Mouse (Mus musculus) kidney, adult 2 months (tissue): ENCODE measurements around the gene Hap1. TPM values are rescaled to one million over a fixed set of nuclear protein-coding genes. Genes with fewer than 3 reads are reported as not detected.

ENCODE experiments used
- DNase-seq: peaks from one replicate; pipeline ENCODE4 v3.0.0; 2021
- H3K27ac ChIP-seq: fragments of 200-500 bp; 2 replicates; pipeline ENCODE4 v1.5.1; 2012; ENCODE audit warnings: low read depth, low read length, control low read depth, inconsistent platforms; ENCODE audit not compliant: insufficient read depth
- H3K27me3 ChIP-seq: fragments of 200-500 bp; replicated peaks from 2 replicates; pipeline ENCODE4 v1.6.1; 2012; ENCODE audit warnings: mild to moderate bottlenecking, moderate library complexity, low read length, inconsistent platforms; ENCODE audit not compliant: control insufficient read depth, insufficient read depth
- H3K36me3 ChIP-seq: fragments of 200-500 bp; 2 replicates; pipeline ENCODE4 v1.6.1; 2012; ENCODE audit warnings: mild to moderate bottlenecking, moderate library complexity, low read length, inconsistent platforms; ENCODE audit not compliant: control insufficient read depth, insufficient read depth
- H3K4me1 ChIP-seq: fragments of 200-500 bp; 2 replicates; pipeline ENCODE4 v1.6.1; 2011; ENCODE audit warnings: low read length; ENCODE audit not compliant: control insufficient read depth, insufficient read depth
- H3K4me3 ChIP-seq: fragments of 200-500 bp; 2 replicates; pipeline ENCODE4 v1.5.1; 2011; ENCODE audit warnings: mild to moderate bottlenecking, low read depth, low read length, control low read depth; ENCODE audit not compliant: insufficient read depth
- CTCF ChIP-seq: fragments of 200-500 bp; conservative IDR thresholded peaks from 2 replicates; pipeline ENCODE4 v1.5.1; 2011; ENCODE audit warnings: low read depth, mild to moderate bottlenecking, control low read depth, low read length, moderate library complexity, mixed read lengths; ENCODE audit not compliant: insufficient read depth, insufficient read length
- POLR2A ChIP-seq: fragments of 200-500 bp; IDR thresholded peaks from one replicate; pipeline ENCODE4 v1.6.1; 2011; ENCODE audit warnings: low read depth, low read length, control low read depth
- WGBS: fragments of 180-500 bp; shearing (Covaris S2); methylation state at CpG from one replicate; pipeline ENCODE4 v1.1.7; 2018; 5-methylcytosine and 5-hydroxymethylcytosine counted together
- polyA plus RNA-seq: library from polyadenylated mRNA; depleted of rRNA; stranded (reverse); fragments of >200 nt; gene quantifications from 2 replicates; pipeline ENCODE4 v1.2.3, GENCODE M21; 2012

The Hap1 gene
- polyA plus RNA-seq, 1 experiment: 3.6 TPM

GRCm38 (mm10) chr11:100320172-100320630 lies 35.7 kb downstream of the Hap1 start:
- under 1% methylated on average over 40 of the region's 40 CpGs for WGBS

GRCm38 (mm10) chr11:100319492-100320171 lies 36.3 kb downstream of the Hap1 start, which contains the start of gene Eif1:
TSS of gene Eif1 (plus strand) at chr11:100319885.
- TF ChIP-seq POLR2A (peak; percentile 44), CTCF (no peak)
- Histone ChIP-seq H3K36me3 (peaks cover 13% of the 10 kb centered on the region), H3K27me3 (no peaks in the 10 kb centered on the region), H3K4me3 (peak within 1 kb of the TSS; percentile 92), H3K27ac (peak within 1 kb of the TSS; percentile 96), H3K4me1 (no peaks in the 10 kb centered on the region)
- WGBS: under 1% methylated on average over 57 of the region's 58 CpGs
- DNase-seq: peak; percentile 100

More at GRCm38 (mm10) chr11:100320172-100320630, 35.7 kb downstream of the Hap1 start:
- peak overlapping the region; percentile 96 for H3K27ac ChIP-seq
- H3K4me1 ChIP-seq: no peaks in the 10 kb centered on the region
- TF ChIP-seq CTCF: no peak
- peak; percentile 57 for TF ChIP-seq POLR2A
- peak; percentile 98 for DNase-seq
- peaks cover 13% of the 10 kb centered on the region for H3K36me3 ChIP-seq
- H3K4me3 ChIP-seq: peak overlapping the region; percentile 92
- no peaks in the 10 kb centered on the region for H3K27me3 ChIP-seq

- TF ChIP-seq CTCF (no peak), POLR2A (no peak)
- H3K27me3 ChIP-seq: no peaks in the 10 kb centered on the region
- no peak overlapping the region for H3K27ac ChIP-seq
- 87% methylated on average over 10 of the region's 10 CpGs for WGBS
- H3K4me1 ChIP-seq: peaks cover 1% of the 10 kb centered on the region; the same call in 1 of the 2 replicates
- H3K4me3 ChIP-seq: no peak overlapping the region
- DNase-seq: no peak
- peaks cover 13% of the 10 kb centered on the region for H3K36me3 ChIP-seq
Observed at GRCm38 (mm10) chr11:100318529-100319451, 37.1 kb downstream of the Hap1 start.

GRCm38 (mm10) chr11:100317826-100318380 lies 38.0 kb downstream of the Hap1 start:
- no peak overlapping the region for H3K27ac ChIP-seq
- no peak overlapping the region for H3K4me3 ChIP-seq
- H3K36me3 ChIP-seq: peaks cover 13% of the 10 kb centered on the region
- 59% methylated on average over 6 of the region's 6 CpGs for WGBS
- peaks cover 5% of the 10 kb centered on the region for H3K4me1 ChIP-seq
- TF ChIP-seq POLR2A (no peak), CTCF (no peak)
- no peak for DNase-seq
- H3K27me3 ChIP-seq: no peaks in the 10 kb centered on the region

GRCm38 (mm10) chr11:100315439-100315838 lies 40.5 kb downstream of the Hap1 start:
- H3K4me1 ChIP-seq: peaks cover 13% of the 10 kb centered on the region
- H3K4me3 ChIP-seq: no peak overlapping the region
- TF ChIP-seq POLR2A (no peak), CTCF (no peak)
- no peaks in the 10 kb centered on the region for H3K27me3 ChIP-seq
- WGBS: 95% methylated on average over 5 of the region's 5 CpGs
- DNase-seq: no peak
- no peaks in the 10 kb centered on the region for H3K36me3 ChIP-seq
- H3K27ac ChIP-seq: no peak overlapping the region

- Histone ChIP-seq H3K4me1 (peaks cover 13% of the 10 kb centered on the region), H3K4me3 (no peak overlapping the region), H3K36me3 (no peaks in the 10 kb centered on the region), H3K27me3 (no peaks in the 10 kb centered on the region), H3K27ac (peak overlapping the region; percentile 88)
- WGBS: 55% methylated on average over 6 of the region's 6 CpGs
- TF ChIP-seq POLR2A: no peak
- no peak for TF ChIP-seq CTCF
- DNase-seq: peak; percentile 70
Observed at GRCm38 (mm10) chr11:100313424-100313823, 42.5 kb downstream of the Hap1 start.

- TF ChIP-seq CTCF: no peak
- TF ChIP-seq POLR2A: no peak
- 28% methylated on average over 5 of the region's 5 CpGs for WGBS
- peak; percentile 89 for DNase-seq
Observed at GRCm38 (mm10) chr11:100312096-100312679, 43.7 kb downstream of the Hap1 start.

More at GRCm38 (mm10) chr11:100312096-100312679, 43.7 kb downstream of the Hap1 start:
- Histone ChIP-seq H3K27me3 (no peaks in the 10 kb centered on the region), H3K4me3 (no peak overlapping the region), H3K36me3 (no peaks in the 10 kb centered on the region), H3K4me1 (peaks cover 13% of the 10 kb centered on the region), H3K27ac (no peak overlapping the region; the same call in 1 of the 2 replicates)
